Mouse (Mus musculus) lung, postnatal 0 days (tissue): ENCODE data around the gene Cacna1s. TPM values are rescaled to one million over a fixed set of nuclear protein-coding genes. Genes with fewer than 3 reads are reported as not detected.
A peak's percentile ranks its signal among the peaks of the same experiment; 100 is the strongest.

Experiments
- ATAC-seq: fragments of 200-750 bp; cut with Nextera tagmentation; 2 replicates; pipeline ENCODE4 v1.8.0; 2017; ENCODE audit warnings: moderate library complexity
- DNase-seq: peaks from one replicate; pipeline ENCODE4 v3.0.0-alpha.2; 2016; ENCODE audit warnings: low spot score
- H3K27ac ChIP-seq: fragments of 300-500 bp; sonication (generic); 2 replicates; pipeline ENCODE4 v1.5.1; 2014; ENCODE audit warnings: antibody characterized with exemption, mild to moderate bottlenecking, low read length, mixed read lengths
- H3K27me3 ChIP-seq: fragments of 300-500 bp; sonication (generic); replicated peaks from 2 replicates; pipeline ENCODE4 v1.6.1; 2014; ENCODE audit warnings: low read length, mixed read lengths; ENCODE audit not compliant: insufficient read depth
- H3K36me3 ChIP-seq: fragments of 300-500 bp; sonication (generic); 2 replicates; pipeline ENCODE4 v1.6.1; 2014; ENCODE audit warnings: low read length, mixed read lengths; ENCODE audit not compliant: insufficient read depth
- H3K4me1 ChIP-seq: fragments of 300-500 bp; sonication (generic); 2 replicates; pipeline ENCODE4 v1.6.1; 2014; ENCODE audit warnings: antibody characterized with exemption, low read depth, low read length, mixed read lengths; ENCODE audit not compliant: insufficient read depth
- H3K4me2 ChIP-seq: fragments of 300-500 bp; sonication (generic); replicated peaks from 2 replicates; pipeline ENCODE4 v1.6.1; 2014; ENCODE audit warnings: low read depth, mild to moderate bottlenecking, low read length, moderate library complexity, mixed read lengths
- H3K4me3 ChIP-seq: fragments of 300-500 bp; sonication (generic); 2 replicates; pipeline ENCODE4 v1.5.1; 2014; ENCODE audit warnings: low read depth, low read length
- H3K9ac ChIP-seq: fragments of 300-500 bp; sonication (generic); replicated peaks from 2 replicates; pipeline ENCODE4 v1.6.1; 2014; ENCODE audit warnings: low read depth, mild to moderate bottlenecking
- H3K9me3 ChIP-seq: fragments of 300-500 bp; sonication (generic); 2 replicates; pipeline ENCODE4 v1.6.1; 2016; ENCODE audit warnings: low read length, mixed read lengths
- CTCF ChIP-seq: IDR thresholded peaks from 2 replicates; pipeline ENCODE4 v1.5.1; 2016; ENCODE audit warnings: antibody characterized with exemption, mild to moderate bottlenecking
- EP300 ChIP-seq: IDR thresholded peaks from 2 replicates; pipeline ENCODE4 v1.6.1; 2016; ENCODE audit warnings: antibody characterized with exemption, mild to moderate bottlenecking, control low read depth
- WGBS: fragments of 180-500 bp; shearing (Covaris S2); extraction: QIAGEN DNeasy Blood & Tissue Kit; methylation state at CpG from one replicate; pipeline ENCODE4 v1.1.7; 2014; 5-methylcytosine and 5-hydroxymethylcytosine counted together
- polyA plus RNA-seq: library from polyadenylated mRNA; unstranded; fragments of >200 nt; fragmentation: Nextera tagmentation; extraction: Ambion mirVana; gene quantifications from 2 replicates; pipeline ENCODE4 v1.2.1, GENCODE M21; 2015

The Cacna1s gene
- polyA plus RNA-seq, 1 experiment from 2014 or later = 1.6 TPM

GRCm38 (mm10) chr1:136130951-136131558, 78.5 kb downstream of the Cacna1s start, which contains the start of gene Kif21b:
Gene Kif21b (plus strand): TSS chr1:136131389.
- Histone ChIP-seq H3K4me2 (peak within 1 kb of the TSS; percentile 99), H3K36me3 (no peaks in the 10 kb centered on the region), H3K4me1 (peaks cover 21% of the 10 kb centered on the region; the same call in 1 of the 2 replicates), H3K4me3 (peak within 1 kb of the TSS; percentile 61), H3K27me3 (peaks cover 7% of the 10 kb centered on the region; the same call in 1 of the 2 replicates), H3K27ac (0 out of 2 replicates have a peak within 1 kb of the TSS, but pooled peaks have one; percentile 32), H3K9ac (peak within 1 kb of the TSS; percentile 16; the same call in 1 of the 2 replicates), H3K9me3 (no peaks in the 10 kb centered on the region)
- TF ChIP-seq EP300 (no peak), CTCF (no peak)
- ATAC-seq = peak; percentile 87
- 2% methylated on average over 41 of the region's 42 CpGs for whole genome bisulfite sequencing
- peak; percentile 93 for DNase-seq

DNA sequence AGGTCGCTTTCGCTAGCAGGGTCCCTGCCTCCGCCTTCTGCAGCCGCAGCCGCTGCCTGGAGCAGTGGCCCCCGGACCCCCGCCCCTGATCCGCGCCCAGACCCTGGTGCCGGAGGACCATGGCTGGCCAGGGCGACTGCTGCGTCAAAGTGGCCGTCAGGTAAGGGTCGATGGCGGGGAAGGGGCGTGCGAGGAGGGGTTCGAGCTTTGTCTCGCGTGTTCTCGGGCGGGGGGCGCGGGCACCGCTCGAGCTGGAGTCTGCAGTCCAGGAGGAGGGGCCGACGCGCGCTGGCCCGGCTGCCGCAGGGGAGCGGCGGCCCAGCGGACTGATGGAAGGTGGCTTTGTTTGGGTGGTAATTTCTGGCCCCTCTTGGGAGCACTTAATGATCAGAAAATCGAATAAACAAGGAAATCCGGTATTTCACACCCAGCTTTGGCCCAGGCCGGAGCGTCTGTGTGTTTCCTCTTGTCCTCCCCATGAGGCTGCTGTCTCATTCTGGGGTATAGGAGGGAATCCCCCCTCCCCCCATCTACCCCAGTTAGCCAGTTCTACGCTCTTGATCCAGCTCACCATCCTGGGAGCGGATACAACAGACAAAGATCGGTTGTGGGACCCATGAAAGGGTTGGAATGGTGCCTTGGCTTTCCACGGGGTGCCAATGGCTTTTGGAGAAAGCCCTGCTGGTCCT, 79.2 kb downstream of the Cacna1s start:
- Histone ChIP-seq H3K4me3 (peak overlapping the region; percentile 61), H3K4me1 (peaks cover 28% of the 10 kb centered on the region; the same call in 1 of the 2 replicates), H3K36me3 (no peaks in the 10 kb centered on the region), H3K9me3 (no peaks in the 10 kb centered on the region), H3K27me3 (peaks cover 7% of the 10 kb centered on the region; the same call in 1 of the 2 replicates), H3K27ac (0 out of 2 replicates have a peak overlapping the region, but pooled peaks have one; percentile 32), H3K4me2 (peak overlapping the region; percentile 99), H3K9ac (peak overlapping the region; percentile 16; the same call in 1 of the 2 replicates)
- WGBS = 1% methylated on average over 37 of the region's 43 CpGs
- TF ChIP-seq CTCF = no peak
- TF ChIP-seq EP300 = no peak
- no peak for ATAC-seq
- DNase-seq = no peak

- Histone ChIP-seq H3K4me3 (peak overlapping the region; percentile 61; the same call in 1 of the 2 replicates), H3K27ac (no peak overlapping the region), H3K27me3 (peaks cover 7% of the 10 kb centered on the region; the same call in 1 of the 2 replicates), H3K4me2 (0 out of 2 replicates have a peak overlapping the region, but pooled peaks have one; percentile 99), H3K36me3 (no peaks in the 10 kb centered on the region), H3K9me3 (no peaks in the 10 kb centered on the region), H3K9ac (no peak overlapping the region), H3K4me1 (peaks cover 24% of the 10 kb centered on the region; the same call in 1 of the 2 replicates)
- TF ChIP-seq EP300 = no peak
- no peak for TF ChIP-seq CTCF
- DNase-seq (no peak), ATAC-seq (no peak)
- WGBS = 58% methylated on average over 10 of the region's 10 CpGs
These were observed 80.0 kb downstream of the Cacna1s start for GRCm38 (mm10) chr1:136132386-136133201.

- Histone ChIP-seq H3K27me3 (peaks cover 7% of the 10 kb centered on the region; the same call in 1 of the 2 replicates), H3K4me3 (no peak overlapping the region), H3K4me2 (no peak overlapping the region), H3K9me3 (no peaks in the 10 kb centered on the region), H3K9ac (no peak overlapping the region), H3K4me1 (peaks cover 29% of the 10 kb centered on the region; the same call in 1 of the 2 replicates), H3K27ac (no peak overlapping the region; the same call in 1 of the 2 replicates), H3K36me3 (no peaks in the 10 kb centered on the region)
- no peak for DNase-seq
- ATAC-seq = no peak
- 46% methylated on average over 13 of the region's 13 CpGs for WGBS
- no peak for TF ChIP-seq CTCF
- TF ChIP-seq EP300 = no peak
These were observed 81.2 kb downstream of the Cacna1s start for GRCm38 (mm10) chr1:136133570-136134240.

DNA sequence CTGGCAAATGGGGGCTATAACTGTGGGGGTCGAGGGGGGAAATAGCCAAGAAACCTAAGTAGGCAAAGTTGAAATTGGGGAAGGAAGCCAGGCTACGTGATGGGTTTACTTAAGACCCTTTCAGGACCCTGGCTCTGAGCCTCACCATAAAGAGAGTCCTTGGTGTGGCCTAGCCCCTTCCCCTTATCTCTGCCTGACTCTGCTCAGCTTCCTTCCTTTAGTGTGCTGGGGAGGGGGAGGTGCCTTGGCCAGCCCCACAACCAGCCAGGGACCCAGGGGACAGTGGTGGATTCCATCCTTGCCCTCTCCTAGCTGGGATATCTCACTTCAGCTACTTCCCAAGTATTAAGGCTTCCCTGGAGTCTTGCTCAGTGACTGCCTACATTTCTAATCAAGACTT, 82.0 kb downstream of the Cacna1s start:
- H3K9me3 ChIP-seq = no peaks in the 10 kb centered on the region
- no peak overlapping the region for H3K4me3 ChIP-seq
- H3K36me3 ChIP-seq = no peaks in the 10 kb centered on the region
- H3K4me2 ChIP-seq = no peak overlapping the region
- TF ChIP-seq CTCF (no peak), EP300 (no peak)
- WGBS = 43% methylated on average over 2 of the region's 2 CpGs
- peaks cover 29% of the 10 kb centered on the region; the same call in 1 of the 2 replicates for H3K4me1 ChIP-seq
- H3K27ac ChIP-seq = 0 out of 2 replicates have a peak overlapping the region, but pooled peaks have one; percentile 49
- H3K27me3 ChIP-seq = peaks cover 7% of the 10 kb centered on the region; the same call in 1 of the 2 replicates
- no peak for DNase-seq
- H3K9ac ChIP-seq = no peak overlapping the region
- ATAC-seq = no peak
